Mouse (Mus musculus) limb, embryonic 14.5 days (tissue): ENCODE results near the gene Ccdc146. TPM values are rescaled to one million over a fixed set of nuclear protein-coding genes. Genes with fewer than 3 reads are reported as not detected.

Experiments used
- ATAC-seq: fragments of 200-750 bp; cut with Nextera tagmentation; 2 replicates; pipeline ENCODE4 v1.8.0; 2017; ENCODE audit warnings: low read depth, moderate number of reproducible peaks, moderate TSS enrichment; ENCODE audit not compliant: low FRiP score
- DNase-seq: peaks from one replicate; pipeline ENCODE4 v3.0.0-alpha.2; 2015; ENCODE audit warnings: low spot score
- H3K27ac ChIP-seq: fragments of 300-500 bp; sonication (generic); replicated peaks from 2 replicates; pipeline ENCODE4 v1.5.1; 2014; ENCODE audit warnings: low read depth, mild to moderate bottlenecking, low read length, moderate library complexity, mixed read lengths
- H3K27me3 ChIP-seq: fragments of 300-500 bp; sonication (generic); 2 replicates; pipeline ENCODE4 v1.6.1; 2014; ENCODE audit warnings: low read length, mixed read lengths; ENCODE audit not compliant: control insufficient read depth, insufficient read depth
- H3K36me3 ChIP-seq: fragments of 300-500 bp; sonication (generic); 2 replicates; pipeline ENCODE4 v1.6.1; 2014; ENCODE audit warnings: mild to moderate bottlenecking, low read length, moderate library complexity, mixed read lengths; ENCODE audit not compliant: control insufficient read depth, insufficient read depth
- H3K4me1 ChIP-seq: fragments of 300-500 bp; sonication (generic); 2 replicates; pipeline ENCODE4 v1.6.1; 2014; ENCODE audit warnings: antibody characterized with exemption, low read length, mixed read lengths; ENCODE audit not compliant: control insufficient read depth, insufficient read depth
- H3K4me2 ChIP-seq: fragments of 300-500 bp; sonication (generic); replicated peaks from 2 replicates; pipeline ENCODE4 v1.6.1; 2014; ENCODE audit warnings: low read depth, mild to moderate bottlenecking, low read length, moderate library complexity; ENCODE audit not compliant: severe bottlenecking
- H3K4me3 ChIP-seq: fragments of 300-500 bp; sonication (generic); replicated peaks from 2 replicates; pipeline ENCODE4 v1.5.1; 2014; ENCODE audit warnings: low read length
- H3K9ac ChIP-seq: fragments of 300-500 bp; sonication (generic); 2 replicates; pipeline ENCODE4 v1.6.1; 2014; ENCODE audit warnings: mild to moderate bottlenecking, low read depth, low read length, moderate library complexity; ENCODE audit not compliant: severe bottlenecking
- H3K9me3 ChIP-seq: fragments of 300-500 bp; sonication (generic); 2 replicates; pipeline ENCODE4 v1.6.1; 2016; ENCODE audit warnings: low read length; ENCODE audit not compliant: control insufficient read depth
- POLR2A ChIP-seq: fragments of 200-500 bp; IDR thresholded peaks from 2 replicates; pipeline ENCODE4 v1.8.0; 2012; ENCODE audit warnings: inconsistent platforms, mild to moderate bottlenecking, moderate library complexity, borderline replicate concordance; ENCODE audit not compliant: insufficient read depth, insufficient read length; ENCODE audit errors: extremely low read depth
- WGBS: fragments of 180-500 bp; shearing (Covaris S2); extraction: QIAGEN DNeasy Blood & Tissue Kit; methylation state at CpG from one replicate; pipeline ENCODE4 v1.1.7; 2014; 5-methylcytosine and 5-hydroxymethylcytosine counted together
- polyA plus RNA-seq, 2 experiments: library from polyadenylated mRNA; depleted of rRNA in 1 of 2; stranded (reverse) in 1 of 2; unstranded in 1 of 2; fragments of >200 nt; fragmentation: Nextera tagmentation in 1 of 2; extraction: Ambion mirVana in 1 of 2; gene quantifications; 2 replicates each; pipeline versions ENCODE4 v1.2.1 to v1.2.3; 2012 to 2014

Ccdc146 gene
- polyA plus RNA-seq, 2 experiments, result 0.09 to 0.18 TPM

- 47% methylated on average over 9 of the region's 9 CpGs for WGBS
- no peak for TF ChIP-seq POLR2A
These were observed 152.8 kb downstream of the Ccdc146 start for GRCm38 (mm10) chr5:21271386-21272354.

GRCm38 (mm10) chr5:21270756-21271155, 153.7 kb downstream of the Ccdc146 start:
- no peak for ATAC-seq
- Histone ChIP-seq H3K9ac (no peak overlapping the region), H3K4me2 (no peak overlapping the region), H3K4me1 (no peaks in the 10 kb centered on the region; the same call in 1 of the 2 replicates), H3K27ac (no peak overlapping the region), H3K27me3 (no peaks in the 10 kb centered on the region), H3K4me3 (no peak overlapping the region), H3K36me3 (no peaks in the 10 kb centered on the region), H3K9me3 (no peaks in the 10 kb centered on the region)
- 64% methylated on average over 4 of the region's 4 CpGs for WGBS
- no peak for TF ChIP-seq POLR2A
- DNase-seq, result no peak

More at GRCm38 (mm10) chr5:21271386-21272354, 152.8 kb downstream of the Ccdc146 start:
- Histone ChIP-seq H3K27me3 (no peaks in the 10 kb centered on the region), H3K36me3 (no peaks in the 10 kb centered on the region), H3K27ac (no peak overlapping the region), H3K4me1 (no peaks in the 10 kb centered on the region; the same call in 1 of the 2 replicates), H3K4me2 (no peak overlapping the region), H3K4me3 (no peak overlapping the region), H3K9me3 (no peaks in the 10 kb centered on the region), H3K9ac (no peak overlapping the region)
- DNase-seq, result no peak
- no peak for ATAC-seq

- DNase-seq, result no peak
These were observed 155.0 kb downstream of the Ccdc146 start for GRCm38 (mm10) chr5:21269446-21269845.

GRCm38 (mm10) chr5:21267090-21267489, 157.4 kb downstream of the Ccdc146 start:
- no peaks in the 10 kb centered on the region for H3K36me3 ChIP-seq
- H3K9ac ChIP-seq, result no peak overlapping the region
- ATAC-seq, result no peak
- H3K4me2 ChIP-seq, result no peak overlapping the region
- no peak overlapping the region for H3K27ac ChIP-seq
- H3K4me3 ChIP-seq, result no peak overlapping the region
- no peaks in the 10 kb centered on the region for H3K9me3 ChIP-seq
- no peaks in the 10 kb centered on the region for H3K27me3 ChIP-seq
- 78% methylated on average over 2 of the region's 2 CpGs for WGBS
- TF ChIP-seq POLR2A, result no peak
- no peak for DNase-seq
- H3K4me1 ChIP-seq, result no peaks in the 10 kb centered on the region

More at GRCm38 (mm10) chr5:21269446-21269845, 155.0 kb downstream of the Ccdc146 start:
- WGBS, result 75% methylated on average over 5 of the region's 5 CpGs
- no peaks in the 10 kb centered on the region for H3K9me3 ChIP-seq
- H3K27me3 ChIP-seq, result no peaks in the 10 kb centered on the region
- H3K27ac ChIP-seq, result no peak overlapping the region
- H3K9ac ChIP-seq, result no peak overlapping the region
- H3K36me3 ChIP-seq, result no peaks in the 10 kb centered on the region
- ATAC-seq, result no peak
- no peak overlapping the region for H3K4me2 ChIP-seq
- TF ChIP-seq POLR2A, result no peak
- H3K4me1 ChIP-seq, result no peaks in the 10 kb centered on the region; the same call in 1 of the 2 replicates
- H3K4me3 ChIP-seq, result no peak overlapping the region

- 28% methylated on average over 4 of the region's 4 CpGs for WGBS
- TF ChIP-seq POLR2A, result no peak
These were observed 159.4 kb downstream of the Ccdc146 start for GRCm38 (mm10) chr5:21265049-21265448.

More at GRCm38 (mm10) chr5:21265049-21265448, 159.4 kb downstream of the Ccdc146 start:
- Histone ChIP-seq H3K9me3 (no peaks in the 10 kb centered on the region), H3K4me1 (peaks cover 12% of the 10 kb centered on the region), H3K9ac (no peak overlapping the region), H3K4me2 (no peak overlapping the region), H3K36me3 (no peaks in the 10 kb centered on the region), H3K27me3 (no peaks in the 10 kb centered on the region), H3K27ac (no peak overlapping the region), H3K4me3 (no peak overlapping the region)
- DNase-seq (peak; percentile 94), ATAC-seq (peak; percentile 50; the same call in 1 of the 2 replicates)
